Mouse (Mus musculus): Measurements from ENCODE around the gene Agpat4.

Agpat4 gene

GRCm38 (mm10) chr17:12160984-12161764 is 42.7 kb downstream of the Agpat4 start:
- DNase-seq (ENCODE audit: low spot score in 2 of 2) = no peak

GRCm38 (mm10) chr17:12161877-12162276 is 43.4 kb downstream of the Agpat4 start:
- no peak for DNase-seq (ENCODE audit: low spot score in 2 of 2)

- no peak for DNase-seq (ENCODE audit: low spot score in 2 of 2)
Measured at GRCm38 (mm10) chr17:12162824-12163223, 44.3 kb downstream of the Agpat4 start.

- no peak for DNase-seq (ENCODE audit: low spot score in 2 of 2)
Measured at GRCm38 (mm10) chr17:12163403-12163802, 44.9 kb downstream of the Agpat4 start.

- no peak for DNase-seq (ENCODE audit: low spot score in 2 of 2)
Measured at GRCm38 (mm10) chr17:12163903-12164302, 45.4 kb downstream of the Agpat4 start.

- no peak for DNase-seq (ENCODE audit: low spot score in 2 of 2)
Measured at GRCm38 (mm10) chr17:12164507-12164906, 46.0 kb downstream of the Agpat4 start.

GRCm38 (mm10) chr17:12165009-12165695 is 46.6 kb downstream of the Agpat4 start:
- DNase-seq (ENCODE audit: low spot score in 2 of 2) = no peak

- no peak for DNase-seq (ENCODE audit: low spot score in 2 of 2)
Measured at GRCm38 (mm10) chr17:12165701-12166100, 47.2 kb downstream of the Agpat4 start.

- DNase-seq (ENCODE audit: low spot score in 2 of 2) = no peak
Measured at GRCm38 (mm10) chr17:12168536-12168935, 50.0 kb downstream of the Agpat4 start.

GRCm38 (mm10) chr17:12169326-12169836 is 50.9 kb downstream of the Agpat4 start:
- no peak for DNase-seq (ENCODE audit: low spot score in 2 of 2)

DNA sequence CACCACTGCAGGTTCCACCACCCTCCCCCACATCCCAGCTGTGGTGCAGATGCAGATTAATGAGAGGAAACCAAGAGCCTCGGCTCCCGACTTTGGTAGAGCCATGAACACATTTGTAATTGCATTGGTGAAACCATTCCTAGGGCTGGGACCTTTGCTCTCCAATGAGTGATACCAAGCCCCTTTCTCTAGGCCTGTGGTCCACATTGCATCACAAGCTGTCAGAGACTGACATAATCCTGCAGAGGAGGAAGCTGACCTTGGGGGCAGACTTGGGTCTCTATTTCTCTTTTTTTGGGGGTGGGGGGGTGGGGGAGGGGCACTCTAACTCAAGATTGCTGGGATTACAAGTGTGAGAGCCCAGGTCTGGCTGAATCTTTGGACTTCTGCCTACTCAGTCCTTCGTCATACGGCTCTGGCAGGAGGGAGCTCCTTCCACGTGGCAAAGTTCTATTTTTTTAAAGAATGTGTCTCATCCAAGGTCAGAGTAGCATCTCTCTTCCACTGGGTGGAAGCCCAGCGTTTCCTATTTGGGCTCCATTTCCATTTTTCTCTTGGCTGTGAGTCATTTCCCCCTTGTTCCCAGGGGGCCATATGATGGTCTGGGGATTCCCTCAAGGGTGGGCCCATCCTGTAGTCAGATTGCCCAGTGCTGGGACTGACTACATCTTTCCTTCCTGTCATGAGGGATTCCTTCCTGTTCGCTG is 52.4 kb downstream of the Agpat4 start:
- DNase-seq (ENCODE audit: low spot score in 2 of 2) = no peak

DNA sequence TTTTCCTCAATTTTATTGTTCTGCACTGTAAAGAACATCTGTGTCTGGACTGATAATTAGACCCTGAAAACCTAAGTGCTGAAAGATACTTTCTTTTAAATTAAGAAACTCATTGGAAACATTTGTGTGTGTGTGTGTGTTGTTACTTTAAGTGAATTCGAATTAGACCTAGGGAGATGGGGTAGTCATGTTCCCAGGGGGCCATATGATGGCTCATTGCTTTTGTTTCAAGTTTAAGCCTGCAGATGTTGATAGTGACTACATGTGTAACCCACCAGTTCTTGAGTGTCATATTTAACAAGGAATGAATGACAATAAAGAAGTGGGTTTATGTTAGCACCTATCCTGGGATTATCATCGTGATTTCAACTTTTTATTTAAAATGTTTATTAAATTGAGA is 53.2 kb downstream of the Agpat4 start:
- DNase-seq (ENCODE audit: low spot score in 2 of 2) = no peak

DNA sequence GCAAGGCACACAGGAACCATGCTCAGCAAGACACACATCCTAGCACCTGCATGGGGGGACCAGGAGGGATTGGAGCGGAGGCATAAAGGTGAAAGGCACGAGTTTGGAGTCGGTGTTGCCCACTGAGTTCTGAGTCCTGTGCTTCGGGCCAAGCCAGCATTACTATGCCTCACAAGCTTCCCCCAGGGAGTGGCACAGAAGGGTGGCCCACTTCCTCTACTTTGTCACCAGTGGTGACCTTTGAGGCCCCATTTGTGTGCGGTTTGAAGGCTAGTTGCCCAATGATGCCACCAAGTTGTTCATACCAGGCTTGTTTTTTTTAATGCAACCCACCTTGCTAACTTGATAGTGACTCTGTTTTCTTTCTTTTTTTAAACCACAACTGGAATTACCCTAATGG is 55.7 kb downstream of the Agpat4 start:
- no peak for DNase-seq (ENCODE audit: low spot score in 2 of 2)

DNA sequence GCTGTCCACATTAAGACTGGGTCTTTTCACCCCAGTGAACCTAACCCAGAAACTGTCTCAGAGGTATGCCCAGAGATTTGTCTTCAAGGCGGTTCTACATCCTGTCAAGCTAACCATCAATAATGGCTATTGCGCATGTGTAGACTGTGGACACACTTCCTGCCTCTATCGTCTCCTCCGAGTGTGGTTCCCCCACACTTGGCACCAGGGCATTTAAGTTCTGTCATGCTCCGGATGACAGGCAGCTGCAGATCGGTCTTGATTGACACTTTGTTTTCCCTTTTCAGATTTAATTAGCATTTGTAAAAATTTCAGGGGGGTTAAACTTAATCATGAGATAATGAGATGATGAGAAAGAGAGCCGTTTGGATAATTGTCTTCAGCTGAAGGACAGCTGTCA is 56.4 kb downstream of the Agpat4 start:
- DNase-seq (ENCODE audit: low spot score in 2 of 2) = no peak

GRCm38 (mm10) chr17:12175626-12176025 is 57.1 kb downstream of the Agpat4 start:
- no peak for DNase-seq (ENCODE audit: low spot score in 2 of 2)

GRCm38 (mm10) chr17:12179339-12179738 is 60.8 kb downstream of the Agpat4 start:
- DNase-seq (ENCODE audit: low spot score in 2 of 2) = no peak

DNA sequence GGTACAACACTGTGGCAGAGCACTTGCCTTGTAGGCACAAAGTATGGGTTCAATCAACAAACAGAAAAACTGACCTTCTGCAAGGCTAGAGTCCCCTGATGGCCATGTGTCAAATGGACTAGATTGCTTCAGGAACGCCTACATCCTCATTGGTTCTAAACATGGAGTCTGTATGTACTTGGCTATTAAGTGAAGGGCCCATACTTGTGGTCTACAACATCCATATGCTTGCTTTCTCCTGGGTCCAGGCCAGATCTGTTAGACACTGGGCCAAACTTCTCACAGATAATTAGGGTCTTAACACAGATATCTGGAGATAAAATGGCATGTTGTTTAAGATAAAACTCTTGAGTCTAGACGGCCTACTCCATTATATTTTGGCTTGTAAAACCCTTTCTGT is 61.3 kb downstream of the Agpat4 start:
- no peak for DNase-seq (ENCODE audit: low spot score in 2 of 2)

GRCm38 (mm10) chr17:12182702-12183485 is 64.4 kb downstream of the Agpat4 start:
- no peak for DNase-seq (ENCODE audit: low spot score in 2 of 2)

GRCm38 (mm10) chr17:12184283-12184682 is 65.8 kb downstream of the Agpat4 start:
- DNase-seq (ENCODE audit: low spot score in 2 of 2) = no peak

DNA sequence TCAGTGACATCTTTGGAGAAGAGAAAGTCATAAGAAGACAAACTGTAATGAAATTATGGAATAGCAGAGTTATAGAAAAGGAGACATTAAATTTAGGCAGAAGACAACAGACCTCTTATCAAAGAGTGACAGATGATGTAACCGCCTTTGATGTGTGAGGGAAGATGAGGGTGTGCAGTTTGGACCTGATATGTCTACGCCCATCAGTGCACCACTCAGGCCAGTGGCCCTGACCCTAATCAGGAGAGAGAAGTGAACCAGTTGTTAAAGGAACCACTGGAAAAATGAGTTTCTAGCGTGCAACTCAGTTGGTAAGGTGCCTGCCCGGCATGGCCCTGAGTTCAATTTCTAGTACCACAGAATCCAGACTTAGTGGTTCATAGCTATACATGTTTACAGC is 67.4 kb downstream of the Agpat4 start:
- DNase-seq (ENCODE audit: low spot score in 2 of 2) = no peak

- no peak for DNase-seq (ENCODE audit: low spot score in 2 of 2)
Measured at GRCm38 (mm10) chr17:12186341-12186740, 67.8 kb downstream of the Agpat4 start.

DNA sequence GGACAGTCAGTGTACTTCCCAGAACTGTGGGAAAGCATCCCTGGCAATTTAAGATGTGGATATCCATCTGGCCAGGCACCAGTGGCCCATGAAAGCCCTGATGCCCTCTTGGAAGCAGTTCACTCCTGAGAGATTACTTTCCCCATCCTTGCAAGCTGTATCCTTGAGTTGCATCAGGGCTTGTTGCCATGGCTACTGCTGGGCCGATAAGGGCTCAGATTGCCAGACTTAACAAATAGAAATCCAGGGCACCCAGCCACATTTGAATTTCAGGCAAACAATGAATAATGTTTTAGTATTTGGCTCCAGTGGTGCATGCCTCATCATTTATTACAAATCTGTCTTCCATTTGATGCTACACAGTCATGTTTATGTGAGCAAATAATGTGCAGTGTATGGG is 69.3 kb downstream of the Agpat4 start:
- no peak for DNase-seq (ENCODE audit: low spot score in 2 of 2)

Measured in spleen, postnatal 14 days (tissue).